Mouse (Mus musculus) cerebellum, postnatal 36 days (tissue): ENCODE data around the gene Hoxa5.

Experiments
- DNase-seq, 2 experiments: peaks; one replicate each; pipeline ENCODE4 v3.0.0; 2021 to 2022; ENCODE audit warnings: mixed read lengths in 2 of 2

Gene Hoxa5

GRCm38 (mm10) chr6:52191860-52192550 is 12.4 kb downstream of the Hoxa5 start:
- DNase-seq, result no peak

- DNase-seq, result no peak
These were observed 13.2 kb downstream of the Hoxa5 start, which contains the start of gene Hoxa4 for GRCm38 (mm10) chr6:52190906-52191810. TSS of gene Hoxa4 (minus strand) at chr6:52191753.

DNA sequence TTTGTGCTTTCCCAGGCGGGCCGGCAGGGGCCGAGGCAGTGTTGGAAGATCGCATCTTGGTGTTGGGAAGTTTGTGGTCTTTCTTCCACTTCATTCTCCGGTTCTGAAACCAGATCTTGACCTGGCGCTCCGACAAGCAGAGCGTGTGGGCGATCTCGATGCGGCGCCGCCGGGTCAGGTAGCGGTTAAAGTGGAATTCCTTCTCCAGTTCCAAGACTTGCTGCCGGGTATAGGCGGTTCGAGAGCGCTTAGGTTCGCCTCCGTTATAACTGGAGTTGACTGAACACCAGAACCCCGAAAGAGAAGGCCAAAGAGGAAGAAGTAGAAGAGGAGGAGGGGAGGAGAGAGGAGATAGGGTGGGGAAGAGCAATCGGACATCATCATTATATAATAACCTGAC is 14.0 kb downstream of the Hoxa5 start:
- no peak for DNase-seq

- no peak for DNase-seq
These were observed 14.5 kb downstream of the Hoxa5 start for GRCm38 (mm10) chr6:52189909-52190308.

DNA sequence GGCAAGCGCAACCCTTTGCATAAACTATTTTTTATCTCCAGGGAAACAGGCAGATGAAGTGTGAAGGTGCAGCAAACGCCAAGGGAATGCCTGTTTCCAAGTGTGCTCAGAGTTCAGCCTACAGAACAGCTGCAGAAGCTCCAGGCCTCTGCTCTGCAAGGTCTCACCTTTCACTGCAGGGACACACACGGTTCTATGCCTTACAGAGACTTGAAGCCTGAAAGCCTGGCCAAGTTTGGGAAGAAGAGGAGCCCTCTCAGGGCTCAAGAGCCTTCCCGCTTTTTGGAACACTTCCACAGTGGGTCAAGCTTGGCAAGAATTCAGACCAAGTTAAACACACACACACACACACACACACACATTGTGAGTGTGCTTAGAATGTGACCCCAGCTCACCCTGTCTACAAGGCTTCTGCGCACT is 15.2 kb downstream of the Hoxa5 start:
- DNase-seq, result no peak

GRCm38 (mm10) chr6:52186500-52186899 is 17.9 kb downstream of the Hoxa5 start:
- no peak for DNase-seq

DNA sequence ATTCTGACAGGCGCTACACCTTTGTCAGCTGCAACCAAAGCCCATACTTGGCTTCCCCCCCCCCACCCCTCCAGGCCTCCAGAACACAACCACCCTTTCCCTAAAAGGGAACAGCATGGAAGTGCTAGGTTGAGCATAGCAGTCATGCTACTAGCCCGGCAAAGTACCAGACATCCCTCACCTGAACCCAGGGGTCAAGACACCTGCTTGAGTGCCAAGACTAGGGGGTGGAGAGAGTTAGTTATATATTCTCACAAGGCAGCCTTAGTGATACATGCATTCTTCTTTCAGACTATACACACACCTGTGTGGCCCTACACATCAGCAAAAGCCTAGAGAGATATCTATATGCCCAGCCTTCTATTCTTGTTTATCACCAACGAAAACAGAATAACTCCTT is 18.6 kb downstream of the Hoxa5 start:
- DNase-seq, result no peak

DNA sequence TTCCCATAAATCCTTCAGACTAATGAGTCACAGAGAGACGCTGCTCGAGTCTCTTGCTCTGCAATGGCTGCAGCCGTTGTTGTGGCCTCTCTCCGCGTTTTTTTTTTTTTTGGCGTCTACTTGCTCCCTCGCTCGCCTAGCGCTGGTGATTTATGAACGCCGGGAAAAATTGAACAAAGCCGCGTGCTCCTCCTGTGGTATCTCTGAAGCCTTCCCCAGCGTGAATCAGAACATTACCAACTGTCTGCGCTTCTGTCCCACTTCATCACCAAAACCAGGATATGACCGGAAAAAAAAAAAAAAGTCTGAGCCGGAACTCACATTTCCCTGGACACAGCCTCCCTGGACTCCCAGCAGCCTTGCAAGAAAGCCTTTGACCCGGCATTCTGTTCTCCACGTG is 19.2 kb downstream of the Hoxa5 start:
- DNase-seq, result no peak

GRCm38 (mm10) chr6:52184668-52185067 is 19.7 kb downstream of the Hoxa5 start:
- DNase-seq, result no peak

DNA sequence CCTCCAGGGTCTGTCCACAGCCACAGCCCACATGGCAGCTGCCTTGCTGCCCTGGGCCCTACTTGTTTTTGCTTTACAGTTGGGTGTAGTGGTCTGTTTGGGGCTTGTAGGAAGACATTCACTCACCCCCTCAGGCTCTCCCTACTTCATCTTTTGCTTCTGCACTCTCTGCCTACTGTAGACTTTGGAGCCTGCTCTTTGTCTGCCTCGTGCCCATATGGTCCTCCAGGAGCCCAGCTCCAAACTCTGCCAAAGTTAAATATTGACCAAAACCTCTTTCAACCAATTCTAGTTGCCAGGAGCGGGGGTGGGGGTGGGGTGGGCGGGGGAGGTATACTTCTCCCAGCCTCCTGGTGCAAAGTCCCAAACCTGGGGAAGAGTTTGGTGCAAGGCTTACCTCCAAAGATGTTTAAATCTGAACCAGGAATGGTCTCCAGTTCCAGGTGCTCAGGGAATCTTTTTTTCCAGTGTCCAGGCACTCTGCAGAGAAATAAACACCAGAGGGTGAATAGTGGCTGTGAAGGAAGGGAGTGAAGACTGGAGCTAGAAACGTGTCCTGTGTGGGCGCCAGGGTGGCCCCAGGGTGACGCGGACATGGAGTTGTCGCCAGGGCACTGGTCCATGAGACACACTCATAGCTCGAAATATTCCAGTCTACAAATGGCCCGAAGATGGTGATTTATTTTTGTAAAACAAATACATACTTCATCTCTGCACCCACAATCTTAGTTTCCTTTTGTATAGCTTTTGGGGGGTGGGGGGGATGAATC is 20.9 kb downstream of the Hoxa5 start:
- DNase-seq, result no peak

DNA sequence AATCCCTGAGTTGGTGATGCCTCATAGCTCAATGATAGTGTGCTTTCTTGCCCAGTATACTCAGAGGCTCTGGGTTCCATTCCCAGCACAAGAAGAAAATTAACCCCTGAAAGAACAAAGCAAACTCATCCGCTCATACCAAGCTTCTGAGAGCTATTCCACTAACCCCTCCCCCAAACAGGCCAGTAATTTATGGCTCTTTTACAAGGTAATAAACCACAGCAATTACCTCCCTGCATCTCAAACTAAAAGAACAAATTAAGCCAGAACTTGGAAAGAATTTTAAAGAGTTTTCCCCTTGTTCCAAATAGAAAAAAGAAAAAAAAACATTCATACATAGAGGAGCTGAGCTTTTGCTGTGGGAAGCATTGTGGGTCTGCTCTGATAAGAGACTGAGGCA is 21.6 kb downstream of the Hoxa5 start:
- DNase-seq, result no peak

DNA sequence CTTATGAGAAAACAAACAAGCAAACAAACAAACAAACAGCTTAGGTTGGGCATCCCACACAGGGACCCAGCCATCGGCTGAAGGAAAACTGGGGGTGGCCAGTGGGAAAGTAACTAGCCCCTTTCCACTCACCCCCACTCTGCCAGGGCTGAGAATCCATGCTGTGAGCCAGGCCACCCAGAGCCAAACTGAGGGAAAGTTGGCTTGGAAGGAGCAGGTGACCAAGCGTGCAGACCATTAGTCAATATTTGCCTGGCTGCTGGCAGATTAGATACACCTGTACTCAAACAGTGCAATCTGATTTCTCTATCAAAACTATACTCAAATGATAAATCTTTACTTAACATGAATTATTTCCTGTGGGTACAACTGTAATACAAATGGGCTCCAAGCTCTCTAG is 22.4 kb downstream of the Hoxa5 start:
- DNase-seq, result no peak

- no peak for DNase-seq
These were observed 23.7 kb downstream of the Hoxa5 start for GRCm38 (mm10) chr6:52180726-52181125.

- DNase-seq, result no peak
These were observed 24.1 kb downstream of the Hoxa5 start for GRCm38 (mm10) chr6:52180213-52180710.

DNA sequence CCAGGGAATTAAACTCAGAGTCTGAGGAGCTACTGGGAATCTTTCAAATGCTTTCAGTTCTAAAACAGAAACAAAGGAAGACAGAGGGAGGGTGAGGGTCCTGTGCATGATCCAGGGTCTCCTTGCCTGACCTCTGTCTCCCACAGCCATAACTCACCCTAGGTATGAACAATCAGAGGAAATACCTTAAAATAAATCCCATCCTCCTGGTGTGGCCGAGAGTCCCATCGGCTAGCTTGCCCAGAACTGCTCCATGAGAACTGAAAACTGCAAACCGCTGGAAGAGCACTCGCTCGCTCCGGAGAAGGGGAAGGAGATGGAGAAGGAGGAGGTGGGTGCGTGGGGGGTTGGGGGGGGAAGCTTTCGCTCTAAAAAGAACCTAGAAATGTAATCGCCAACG is 24.7 kb downstream of the Hoxa5 start:
- no peak for DNase-seq

GRCm38 (mm10) chr6:52178918-52179665 is 25.3 kb downstream of the Hoxa5 start:
- no peak for DNase-seq

- no peak for DNase-seq
These were observed 26.6 kb downstream of the Hoxa5 start for GRCm38 (mm10) chr6:52177806-52178205.

DNA sequence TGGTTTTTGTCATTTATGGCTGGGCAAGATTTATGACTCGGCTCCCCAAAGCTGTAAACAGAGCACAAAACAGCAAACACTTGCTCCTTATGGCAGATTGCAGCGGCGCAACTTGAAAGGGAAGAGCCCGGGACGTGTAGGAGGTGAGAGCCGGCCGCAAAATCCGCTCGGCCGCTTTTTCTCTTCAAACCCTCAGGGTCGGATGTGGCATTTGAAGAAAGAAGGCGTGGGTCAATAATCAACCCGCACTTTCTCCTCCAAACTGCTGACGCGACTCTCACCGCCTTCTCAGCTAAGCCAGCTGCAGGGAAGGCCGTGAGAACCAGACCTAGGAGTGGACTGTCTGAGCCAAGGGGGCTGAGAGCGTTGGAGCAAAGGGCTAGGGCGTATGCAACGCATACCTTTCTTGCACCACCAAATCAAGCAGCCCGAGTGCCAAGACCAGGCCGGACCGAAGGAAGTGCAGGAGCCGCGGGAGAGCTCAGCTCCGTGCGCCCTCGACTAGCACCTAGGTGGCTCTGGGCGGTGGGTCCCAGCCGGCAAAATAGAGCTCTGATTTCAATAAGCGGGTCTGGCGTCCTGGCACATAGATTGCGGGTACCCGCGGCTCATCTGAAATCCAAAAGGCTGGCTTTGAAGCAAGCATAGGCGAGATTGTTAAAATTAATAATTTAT is 27.2 kb downstream of the Hoxa5 start, which contains the start of gene 5730596B20Rik:
5730596B20Rik (plus strand) TSS at position 438 of the 675 bp plus-strand sequence.
- DNase-seq, result no peak

DNA sequence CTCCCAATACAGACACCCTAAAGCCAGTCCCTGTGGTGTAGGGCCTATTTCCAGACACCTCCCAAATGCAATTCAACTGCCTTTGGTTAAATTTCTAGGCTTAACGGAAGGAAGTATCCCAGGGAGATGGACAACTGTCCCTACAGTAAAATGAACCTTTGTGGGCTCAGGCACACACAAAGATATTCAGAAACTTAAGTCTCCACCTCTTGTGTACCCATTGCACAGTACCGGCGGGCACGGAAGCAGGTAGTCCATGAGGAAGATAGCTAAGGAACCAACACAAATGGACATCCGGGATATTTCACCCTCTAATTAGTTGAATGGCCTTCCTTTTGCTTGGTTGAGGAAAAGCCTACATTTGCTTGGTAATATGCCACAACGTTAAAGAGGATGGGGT is 28.0 kb downstream of the Hoxa5 start:
- DNase-seq, result no peak

- DNase-seq, result no peak
These were observed 28.5 kb downstream of the Hoxa5 start for GRCm38 (mm10) chr6:52175864-52176263.

DNA sequence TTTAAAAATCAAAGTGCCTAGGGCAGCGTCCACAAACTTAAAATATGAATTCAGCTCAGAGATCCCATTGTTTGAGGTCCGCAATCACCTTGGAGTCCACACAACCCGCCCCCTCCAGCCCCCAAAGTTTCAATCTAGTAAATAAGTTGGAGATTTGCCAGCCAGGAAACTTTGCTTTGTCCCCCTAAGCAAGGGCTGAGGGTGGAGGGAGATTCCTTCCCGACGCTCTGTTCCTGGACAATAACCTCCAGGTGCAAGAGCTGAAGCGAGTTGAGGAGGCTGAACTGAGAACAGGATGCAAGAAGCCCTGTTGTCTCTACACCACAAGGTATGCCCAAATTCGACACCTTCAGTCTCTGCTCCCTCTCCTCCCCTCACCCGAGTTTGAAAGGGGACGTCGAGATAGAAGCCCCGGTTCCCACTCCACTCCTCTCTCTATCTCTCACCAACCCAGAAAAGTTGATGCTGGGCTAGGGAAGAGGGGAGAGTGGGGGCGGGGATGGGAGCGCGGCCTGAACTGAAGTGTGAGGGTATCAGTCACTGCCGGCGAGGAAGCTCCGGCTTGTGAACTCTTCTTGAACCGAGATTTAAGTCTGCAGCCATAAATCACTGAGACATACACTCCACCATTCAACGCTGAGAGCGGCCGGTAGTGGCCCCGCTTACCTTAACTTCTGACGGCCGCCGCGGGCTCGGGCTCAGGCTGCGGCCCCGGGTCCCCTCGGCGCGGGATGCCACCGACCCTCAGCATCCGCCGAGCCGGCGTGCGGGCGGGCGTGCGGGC is 29.2 kb downstream of the Hoxa5 start:
- DNase-seq, result no peak
